Mouse (Mus musculus) embryonic facial prominence, embryonic 14.5 days (tissue): ENCODE results near the gene Ccnk. TPM values are rescaled to one million over a fixed set of nuclear protein-coding genes. Genes with fewer than 3 reads are reported as not detected.

Source experiments
- ATAC-seq: fragments of 200-750 bp; cut with Nextera tagmentation; 2 replicates; pipeline ENCODE4 v1.8.0; 2017; ENCODE audit warnings: low read depth, moderate number of reproducible peaks, moderate TSS enrichment
- DNase-seq: peaks from one replicate; pipeline ENCODE4 v3.0.0-alpha.2; 2015; ENCODE audit warnings: low spot score
- H3K27ac ChIP-seq: fragments of 300-500 bp; sonication (generic); replicated peaks from 2 replicates; pipeline ENCODE4 v1.5.1; 2014; ENCODE audit warnings: low read depth, mild to moderate bottlenecking, low read length, moderate library complexity
- H3K27me3 ChIP-seq: fragments of 300-500 bp; sonication (generic); replicated peaks from 2 replicates; pipeline ENCODE4 v1.6.1; 2014; ENCODE audit warnings: low read length; ENCODE audit not compliant: control insufficient read depth, insufficient read depth
- H3K36me3 ChIP-seq: fragments of 300-500 bp; sonication (generic); 2 replicates; pipeline ENCODE4 v1.6.1; 2014; ENCODE audit warnings: low read length, mixed read lengths; ENCODE audit not compliant: control insufficient read depth, insufficient read depth
- H3K4me1 ChIP-seq: fragments of 300-500 bp; sonication (generic); 2 replicates; pipeline ENCODE4 v1.6.1; 2014; ENCODE audit warnings: antibody characterized with exemption, low read length; ENCODE audit not compliant: control insufficient read depth, insufficient read depth
- H3K4me2 ChIP-seq: fragments of 300-500 bp; sonication (generic); 2 replicates; pipeline ENCODE4 v1.6.1; 2014; ENCODE audit warnings: low read depth, mild to moderate bottlenecking, low read length, moderate library complexity, mixed read lengths
- H3K4me3 ChIP-seq: fragments of 300-500 bp; sonication (generic); 2 replicates; pipeline ENCODE4 v1.5.1; 2014; ENCODE audit warnings: low read depth, mild to moderate bottlenecking, low read length
- H3K9ac ChIP-seq: fragments of 300-500 bp; sonication (generic); 2 replicates; pipeline ENCODE4 v1.6.1; 2014; ENCODE audit warnings: low read depth, mild to moderate bottlenecking, low read length, moderate library complexity, mixed read lengths
- H3K9me3 ChIP-seq: fragments of 300-500 bp; sonication (generic); 2 replicates; pipeline ENCODE4 v1.6.1; 2016; ENCODE audit warnings: low read length; ENCODE audit not compliant: control insufficient read depth
- WGBS: fragments of 180-500 bp; shearing (Covaris S2); extraction: QIAGEN DNeasy Blood & Tissue Kit; methylation state at CpG from one replicate; pipeline ENCODE4 v1.1.7; 2014; 5-methylcytosine and 5-hydroxymethylcytosine counted together
- polyA plus RNA-seq: library from polyadenylated mRNA; unstranded; fragments of >200 nt; fragmentation: Nextera tagmentation; extraction: Ambion mirVana; gene quantifications from 2 replicates; pipeline ENCODE4 v1.2.1, GENCODE M21; 2014

Ccnk gene
- polyA plus RNA-seq, 1 experiment from 2014 or later: 5.9 TPM

DNA sequence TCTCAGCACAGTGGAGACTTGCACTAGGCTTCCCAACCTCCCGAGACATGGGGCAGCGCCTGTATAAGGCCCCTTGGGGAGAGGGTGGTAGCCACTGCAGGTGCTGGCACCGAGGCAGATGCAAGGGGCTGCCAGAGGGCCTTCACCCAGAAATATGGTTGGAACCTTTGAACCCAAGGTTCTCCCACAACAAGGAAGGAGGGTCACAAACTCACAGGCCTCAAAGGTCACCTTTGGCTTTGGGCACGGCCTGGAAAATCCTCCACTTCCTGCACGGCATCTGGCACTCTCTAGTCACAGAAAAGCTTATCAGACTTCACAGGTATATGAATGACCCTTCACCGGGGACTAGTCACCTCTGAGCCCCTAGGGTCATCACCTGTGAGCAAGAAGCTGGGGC lies 54.4 kb downstream of the Ccnk start:
- H3K27me3 ChIP-seq: no peaks in the 10 kb centered on the region
- H3K4me2 ChIP-seq: no peak overlapping the region
- DNase-seq (no peak), ATAC-seq (no peak)
- WGBS: 77% methylated on average over 6 of the region's 6 CpGs
- H3K9ac ChIP-seq: no peak overlapping the region
- H3K36me3 ChIP-seq: no peaks in the 10 kb centered on the region
- no peak overlapping the region for H3K27ac ChIP-seq
- H3K4me1 ChIP-seq: peaks cover 22% of the 10 kb centered on the region; the same call in 1 of the 2 replicates
- H3K4me3 ChIP-seq: no peak overlapping the region
- no peaks in the 10 kb centered on the region for H3K9me3 ChIP-seq

DNA sequence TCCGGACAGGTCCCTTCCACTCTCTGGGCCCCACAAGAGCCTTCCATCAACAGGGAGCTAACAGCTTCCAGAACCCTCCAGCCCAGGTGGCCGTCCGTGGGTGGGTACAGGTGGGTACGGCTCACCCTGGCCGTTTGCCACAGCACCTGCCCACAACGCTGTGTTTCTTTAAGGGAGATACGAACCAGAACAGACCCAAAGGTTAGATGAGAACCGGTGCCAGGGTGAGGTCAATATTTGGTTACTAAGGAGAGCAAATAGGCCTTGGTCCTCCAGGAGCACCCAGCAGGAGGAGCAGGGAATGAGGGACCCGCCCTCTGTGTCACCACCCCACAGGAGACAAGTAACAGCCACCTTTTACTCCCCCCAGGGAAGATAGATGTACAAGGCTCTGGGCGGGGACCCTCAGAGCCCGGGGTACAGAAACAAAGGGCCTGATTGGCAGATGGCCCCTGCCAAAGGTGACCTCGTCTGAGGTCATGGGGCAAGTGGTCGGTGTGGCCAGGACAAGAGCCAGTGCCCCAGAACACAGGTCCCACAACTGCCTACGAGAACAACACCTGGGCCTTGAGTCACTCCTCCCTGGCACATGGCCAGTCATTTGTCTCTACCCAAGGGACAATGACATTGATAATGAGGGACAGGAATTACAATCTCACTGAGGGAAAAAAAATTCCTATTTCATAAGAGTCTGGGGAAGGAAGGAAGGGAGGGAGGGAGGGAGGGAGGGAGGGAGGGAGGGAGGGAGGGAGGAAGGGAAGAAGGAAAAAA lies 55.6 kb downstream of the Ccnk start:
- H3K27ac ChIP-seq: no peak overlapping the region
- no peak overlapping the region for H3K9ac ChIP-seq
- H3K9me3 ChIP-seq: no peaks in the 10 kb centered on the region
- ATAC-seq (no peak), DNase-seq (no peak)
- peaks cover 35% of the 10 kb centered on the region for H3K4me1 ChIP-seq
- no peaks in the 10 kb centered on the region for H3K27me3 ChIP-seq
- H3K36me3 ChIP-seq: no peaks in the 10 kb centered on the region
- no peak overlapping the region for H3K4me2 ChIP-seq
- 78% methylated on average over 14 of the region's 14 CpGs for WGBS
- H3K4me3 ChIP-seq: no peak overlapping the region

DNA sequence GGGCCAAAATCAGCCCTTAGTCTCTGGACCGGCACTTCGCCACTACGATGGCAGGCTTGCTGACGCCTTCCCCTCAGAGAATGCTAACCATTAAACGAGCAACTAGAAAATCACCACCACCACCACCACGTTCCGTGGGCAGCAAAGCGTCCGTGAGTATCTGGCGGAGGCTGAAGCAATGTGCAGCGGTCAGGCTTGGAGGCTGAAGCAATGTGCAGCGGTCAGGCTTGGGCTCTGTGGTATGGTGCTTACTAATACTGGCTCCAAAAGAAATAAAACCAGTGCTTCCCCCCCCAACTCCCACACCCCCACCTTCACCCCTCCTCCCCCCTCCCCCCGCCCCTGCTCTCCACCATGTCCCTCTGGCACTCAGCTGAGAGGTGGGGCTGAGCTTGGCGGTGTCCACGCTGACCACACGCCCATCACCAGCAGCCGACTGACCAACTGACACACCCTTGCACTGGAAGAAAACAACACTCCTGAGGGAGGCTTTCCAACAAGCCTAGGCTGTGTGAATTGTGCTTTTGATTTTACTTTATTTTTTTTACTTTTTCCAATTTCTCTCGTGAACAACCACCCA lies 56.7 kb downstream of the Ccnk start:
- H3K27me3 ChIP-seq: no peaks in the 10 kb centered on the region
- DNase-seq: no peak
- ATAC-seq: no peak
- H3K9me3 ChIP-seq: no peaks in the 10 kb centered on the region
- 73% methylated on average over 17 of the region's 18 CpGs for WGBS
- H3K4me2 ChIP-seq: no peak overlapping the region
- H3K9ac ChIP-seq: no peak overlapping the region
- H3K27ac ChIP-seq: no peak overlapping the region
- H3K36me3 ChIP-seq: no peaks in the 10 kb centered on the region
- H3K4me3 ChIP-seq: no peak overlapping the region
- H3K4me1 ChIP-seq: peaks cover 44% of the 10 kb centered on the region

DNA sequence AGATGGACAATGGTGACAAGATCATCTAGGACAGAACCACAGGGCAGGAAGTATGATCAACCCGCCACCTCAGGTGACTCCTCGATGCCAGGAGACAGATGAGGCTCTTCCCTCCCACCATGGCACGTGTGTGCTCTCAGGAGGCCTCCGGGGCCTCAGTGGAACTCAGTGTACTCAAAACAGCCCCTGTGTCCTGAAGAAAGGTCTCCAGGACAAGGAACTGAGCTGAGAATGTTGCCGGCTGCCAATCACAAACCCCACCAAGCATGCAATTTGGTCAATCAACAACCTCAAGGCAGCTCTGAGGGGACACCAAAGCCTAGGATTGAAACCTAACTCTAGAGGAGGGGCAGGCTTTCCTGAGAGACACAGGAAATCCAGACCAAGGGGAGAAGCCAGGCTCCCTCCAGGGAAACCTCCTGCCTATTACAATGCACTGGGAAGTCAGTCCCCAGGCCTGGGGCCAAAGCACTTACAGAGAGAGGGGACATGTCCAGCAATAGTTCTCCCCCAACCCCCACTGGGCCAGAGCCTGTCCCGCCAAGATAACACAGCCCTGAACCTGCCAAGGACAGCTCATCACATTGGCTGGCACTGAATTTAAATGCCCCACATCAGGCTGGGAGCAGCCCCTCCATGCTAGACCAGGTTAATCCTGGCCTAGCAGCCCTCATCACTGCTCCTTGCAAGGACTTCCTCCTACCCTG lies 58.1 kb downstream of the Ccnk start:
- no peak overlapping the region for H3K4me2 ChIP-seq
- DNase-seq: no peak
- no peaks in the 10 kb centered on the region for H3K36me3 ChIP-seq
- no peak overlapping the region for H3K4me3 ChIP-seq
- ATAC-seq: no peak
- 61% methylated on average over 6 of the region's 6 CpGs for WGBS
- no peaks in the 10 kb centered on the region for H3K9me3 ChIP-seq
- peaks cover 40% of the 10 kb centered on the region for H3K4me1 ChIP-seq
- no peak overlapping the region for H3K9ac ChIP-seq
- no peaks in the 10 kb centered on the region for H3K27me3 ChIP-seq
- H3K27ac ChIP-seq: no peak overlapping the region

DNA sequence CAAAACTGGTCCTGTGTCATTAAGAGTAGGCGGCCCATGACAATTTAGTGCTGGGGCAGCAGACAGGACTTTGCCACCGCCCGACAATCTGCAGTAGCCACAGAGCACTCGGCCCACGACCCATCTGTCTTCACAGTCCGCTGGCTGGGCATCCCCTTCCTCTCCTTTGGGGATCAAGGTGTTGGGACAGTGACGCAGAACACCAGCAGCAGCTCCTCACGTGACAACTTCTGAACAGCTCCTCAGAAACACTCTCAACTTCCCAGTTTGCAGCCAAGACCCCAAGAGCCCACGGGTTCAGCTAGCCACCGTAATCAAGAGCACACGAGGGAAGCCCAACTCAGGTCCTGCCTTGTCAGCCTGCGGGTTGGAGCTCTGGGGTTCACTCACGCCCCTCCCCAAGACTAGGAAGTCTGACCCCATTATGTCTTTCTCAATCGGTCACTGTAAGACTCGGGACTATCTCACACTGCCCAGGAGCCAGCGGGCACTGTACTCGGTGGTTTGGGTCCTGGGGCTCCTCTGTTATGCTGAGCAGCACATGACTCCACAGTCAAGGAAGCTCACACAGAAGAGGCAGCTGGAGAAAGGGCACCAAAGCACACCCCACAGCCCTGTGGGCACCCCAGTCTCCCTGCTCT lies 59.1 kb downstream of the Ccnk start:
- Histone ChIP-seq H3K4me2 (no peak overlapping the region), H3K27me3 (no peaks in the 10 kb centered on the region), H3K9ac (no peak overlapping the region), H3K36me3 (no peaks in the 10 kb centered on the region), H3K27ac (no peak overlapping the region), H3K4me1 (peaks cover 40% of the 10 kb centered on the region), H3K9me3 (no peaks in the 10 kb centered on the region), H3K4me3 (no peak overlapping the region)
- ATAC-seq (no peak), DNase-seq (no peak)
- 77% methylated on average over 15 of the region's 17 CpGs for WGBS

- H3K4me1 ChIP-seq: peaks cover 45% of the 10 kb centered on the region
- WGBS: 44% methylated on average over 5 of the region's 5 CpGs
- no peak overlapping the region for H3K9ac ChIP-seq
Observed at GRCm38 (mm10) chr12:108239441-108239840, 60.1 kb downstream of the Ccnk start.

DNA sequence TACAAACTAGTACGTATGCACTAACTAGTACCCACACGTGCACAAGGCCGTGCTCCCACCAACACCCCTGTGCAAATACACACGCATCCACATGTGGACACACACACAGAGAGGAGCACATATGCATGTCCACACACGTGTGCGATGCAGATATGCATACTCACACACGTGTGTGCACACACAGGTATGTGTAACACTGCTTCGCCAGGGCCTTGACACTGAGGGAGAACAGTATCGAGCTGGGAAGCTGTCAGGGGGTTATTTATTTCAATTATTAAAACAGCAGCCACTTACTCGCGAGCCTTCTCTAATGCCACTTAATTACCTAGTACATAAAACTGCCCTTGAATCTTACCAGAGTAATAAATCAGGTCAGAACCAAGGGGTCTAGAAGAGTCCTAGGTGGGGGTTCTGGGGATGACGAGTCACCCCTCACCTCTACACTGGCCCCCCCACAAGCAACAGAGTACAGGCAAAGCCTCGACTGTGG lies 61.1 kb downstream of the Ccnk start:
- Histone ChIP-seq H3K9ac (no peak overlapping the region), H3K27ac (no peak overlapping the region), H3K4me1 (peaks cover 55% of the 10 kb centered on the region), H3K36me3 (no peaks in the 10 kb centered on the region), H3K4me2 (no peak overlapping the region), H3K27me3 (no peaks in the 10 kb centered on the region), H3K9me3 (no peaks in the 10 kb centered on the region), H3K4me3 (no peak overlapping the region)
- no peak for ATAC-seq
- WGBS: 74% methylated on average over 13 of the region's 13 CpGs
- no peak for DNase-seq

More at GRCm38 (mm10) chr12:108239441-108239840, 60.1 kb downstream of the Ccnk start:
- no peaks in the 10 kb centered on the region for H3K9me3 ChIP-seq
- no peaks in the 10 kb centered on the region for H3K27me3 ChIP-seq
- H3K4me2 ChIP-seq: 0 out of 2 replicates have a peak overlapping the region, but pooled peaks have one; percentile 14
- no peak overlapping the region for H3K4me3 ChIP-seq
- no peaks in the 10 kb centered on the region for H3K36me3 ChIP-seq
- DNase-seq (peak; percentile 87), ATAC-seq (peak; percentile 55)
- H3K27ac ChIP-seq: no peak overlapping the region

GRCm38 (mm10) chr12:108240953-108241588 lies 61.7 kb downstream of the Ccnk start:
- Histone ChIP-seq H3K36me3 (no peaks in the 10 kb centered on the region), H3K4me3 (no peak overlapping the region), H3K27me3 (no peaks in the 10 kb centered on the region), H3K9ac (no peak overlapping the region), H3K27ac (no peak overlapping the region), H3K4me2 (no peak overlapping the region), H3K9me3 (no peaks in the 10 kb centered on the region), H3K4me1 (peaks cover 56% of the 10 kb centered on the region)
- peak; percentile 41; the same call in 1 of the 2 replicates for ATAC-seq
- 21% methylated on average over 12 of the region's 21 CpGs for WGBS
- DNase-seq: no peak
